Mouse (Mus musculus): ENCODE results near the gene Fcgbp.

The Fcgbp gene

DNA sequence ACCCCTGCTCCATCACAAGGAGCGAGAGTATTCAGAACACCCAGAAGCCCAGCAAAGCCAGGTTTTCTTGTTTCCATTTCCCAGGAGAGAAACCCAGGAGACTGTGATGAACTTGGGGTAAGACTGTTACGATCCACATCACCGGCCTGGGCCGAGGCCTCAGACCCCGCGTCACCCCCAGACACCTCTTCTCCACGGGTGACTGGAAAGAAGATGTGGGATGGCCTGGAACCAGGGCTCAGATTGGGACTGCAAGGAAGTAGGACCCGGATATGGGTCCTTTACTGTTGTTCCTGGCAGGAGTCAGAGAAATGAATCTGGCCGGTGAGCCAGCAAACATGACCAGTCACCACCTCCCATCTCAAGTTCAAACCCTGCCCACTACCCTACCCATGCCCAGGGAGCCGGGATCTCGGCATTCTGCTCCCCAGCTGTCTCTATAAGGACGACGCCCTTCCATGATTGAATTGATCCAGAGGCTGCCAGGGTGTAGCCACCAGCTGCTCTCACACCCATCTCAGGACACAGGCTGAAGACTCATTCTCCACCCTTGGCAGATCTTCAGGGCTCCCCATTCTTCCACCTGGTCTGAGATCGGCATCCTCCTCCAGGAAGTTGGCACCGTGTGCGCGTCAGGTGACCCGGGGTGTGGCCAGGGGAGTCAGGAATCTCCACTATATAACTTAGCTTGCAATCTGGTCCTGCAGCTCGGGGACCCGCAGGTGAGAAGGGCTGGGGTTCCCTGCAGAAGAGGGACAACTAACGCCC is at the start of gene Fcgbp:
Fcgbp (plus strand) TSS at position 706 of the 768 bp plus-strand sequence.
- DNase-seq (ENCODE audit: low read depth, low spot score) = no peak

DNA sequence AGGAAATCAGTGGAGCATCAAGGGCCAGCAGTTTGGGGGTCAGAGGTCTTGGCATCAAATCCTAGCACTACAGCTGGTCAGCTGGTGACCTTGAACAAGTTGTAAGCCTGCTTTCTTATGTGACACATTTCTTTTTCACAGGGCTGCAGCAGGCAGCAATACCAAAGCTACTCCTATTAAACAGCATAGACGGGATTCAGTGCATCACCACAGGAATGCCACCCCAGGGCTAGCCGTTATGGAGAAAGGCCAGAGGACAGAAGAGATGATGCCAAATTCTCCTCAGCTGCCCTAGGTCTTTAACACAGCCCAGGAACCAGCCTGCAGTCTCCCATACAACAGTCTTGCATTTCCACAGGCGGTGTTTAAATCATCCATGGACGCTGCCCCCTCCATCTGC is 26.5 kb upstream of the Fcgbp start:
- DNase-seq (ENCODE audit: low read depth, low spot score) = no peak

DNA sequence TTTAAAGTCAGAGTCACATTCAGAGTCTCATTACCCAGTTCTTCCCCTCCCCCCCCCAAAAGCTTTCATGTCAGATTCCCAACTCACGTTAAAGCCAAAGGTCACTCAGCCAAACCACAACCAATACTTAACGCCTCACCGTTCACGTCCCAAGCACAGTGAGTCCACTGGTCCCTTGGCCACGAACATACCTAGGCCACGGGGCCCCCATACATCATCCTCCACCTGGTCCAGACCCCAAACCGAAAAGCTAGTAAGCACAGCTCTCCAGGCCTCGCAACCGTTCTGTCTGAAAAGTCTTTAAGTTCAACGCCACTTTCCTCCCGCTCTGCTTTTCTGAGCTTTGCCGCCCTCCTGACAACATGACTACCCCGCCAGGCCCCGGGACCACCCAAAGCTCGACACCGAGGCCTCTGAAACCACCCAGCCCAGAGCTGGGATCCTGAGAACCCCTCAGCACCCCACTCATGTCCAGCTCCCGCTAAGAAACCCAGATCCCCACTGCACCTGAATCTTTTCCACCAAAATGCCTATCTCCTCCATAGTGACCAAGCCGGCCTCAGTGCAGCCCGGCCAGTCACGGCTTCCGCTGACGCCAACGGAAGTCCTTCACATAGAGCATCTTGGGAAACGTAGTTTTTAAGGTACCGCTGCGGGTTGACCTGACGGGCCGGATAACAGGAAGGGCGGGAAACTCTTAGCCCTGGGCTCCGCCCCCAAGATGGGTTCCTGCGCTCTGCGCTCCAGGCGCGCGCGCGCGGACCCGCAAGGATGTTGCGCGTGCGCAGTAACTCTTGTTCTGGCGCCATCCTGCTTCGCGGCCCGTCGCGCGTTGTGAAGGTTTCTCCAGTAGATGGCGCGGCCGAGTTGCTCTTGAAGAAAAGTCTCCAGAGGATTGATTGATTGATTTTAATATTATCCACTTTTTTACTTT is 21.3 kb upstream of the Fcgbp start, which contains the start of gene Psmc4:
Psmc4 (minus strand) TSS at position 626 of the 934 bp plus-strand sequence.
- DNase-seq (ENCODE audit: low read depth, low spot score) = peak; percentile 100

DNA sequence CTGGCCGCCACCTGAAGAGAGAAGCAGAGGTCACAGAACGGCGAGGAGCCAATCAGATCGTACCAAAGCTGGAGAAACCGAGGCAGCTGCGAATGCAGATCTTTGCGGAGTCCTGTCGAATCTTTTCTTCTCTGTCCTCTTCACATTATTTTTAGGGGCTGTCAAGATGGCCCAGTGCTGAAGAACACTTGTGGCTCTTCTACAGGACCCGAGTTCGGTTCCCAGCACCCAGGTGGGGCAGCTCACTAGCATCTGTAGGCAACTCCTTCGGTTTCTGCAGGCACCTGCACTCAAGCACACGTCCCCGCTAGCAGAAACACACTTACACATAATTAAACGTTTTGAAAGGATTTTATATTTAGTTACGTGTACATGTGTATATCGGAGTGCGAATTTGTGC is 20.5 kb upstream of the Fcgbp start:
- no peak for DNase-seq (ENCODE audit: low read depth, low spot score)

DNA sequence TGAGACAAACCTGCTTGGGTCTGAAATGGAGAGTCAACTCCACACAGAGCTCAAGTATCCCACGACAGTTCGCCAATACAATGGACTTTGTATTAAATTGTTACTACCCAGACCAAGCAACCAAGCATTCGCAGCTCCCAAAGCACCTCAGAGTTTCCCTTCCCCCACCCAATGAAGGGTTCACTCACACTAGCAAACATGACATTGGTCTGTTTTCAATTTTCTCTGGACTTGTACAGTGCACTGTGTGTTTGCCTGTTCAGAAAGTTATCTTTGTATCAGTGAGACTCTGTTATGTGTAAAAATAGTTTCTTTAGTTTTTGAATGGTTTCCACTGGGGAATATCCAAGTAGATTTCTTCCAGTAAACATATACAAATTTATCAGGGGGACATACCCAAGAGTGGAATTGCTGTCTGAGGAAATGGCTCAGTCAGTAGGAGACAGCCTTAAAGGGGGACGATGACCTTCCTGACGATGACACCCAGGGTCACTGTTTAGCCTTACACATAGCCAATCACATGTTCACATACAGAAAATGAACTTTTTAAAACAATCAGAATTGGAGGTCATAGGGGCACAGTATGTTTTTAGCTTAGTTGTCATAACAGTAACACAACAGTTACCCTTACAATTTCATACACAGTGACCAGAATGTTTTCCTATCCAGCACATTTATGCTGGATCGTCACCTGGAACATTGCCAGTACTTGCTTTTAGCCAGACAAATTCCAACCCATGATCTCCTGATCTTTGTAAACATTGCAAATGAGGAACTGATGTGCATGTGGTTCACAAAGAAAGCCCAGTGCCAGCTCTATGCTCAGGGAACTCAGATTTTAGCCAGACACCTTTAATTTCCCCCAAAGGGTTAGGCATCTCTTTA is 17.7 kb upstream of the Fcgbp start:
- DNase-seq (ENCODE audit: low read depth, low spot score) = no peak

DNA sequence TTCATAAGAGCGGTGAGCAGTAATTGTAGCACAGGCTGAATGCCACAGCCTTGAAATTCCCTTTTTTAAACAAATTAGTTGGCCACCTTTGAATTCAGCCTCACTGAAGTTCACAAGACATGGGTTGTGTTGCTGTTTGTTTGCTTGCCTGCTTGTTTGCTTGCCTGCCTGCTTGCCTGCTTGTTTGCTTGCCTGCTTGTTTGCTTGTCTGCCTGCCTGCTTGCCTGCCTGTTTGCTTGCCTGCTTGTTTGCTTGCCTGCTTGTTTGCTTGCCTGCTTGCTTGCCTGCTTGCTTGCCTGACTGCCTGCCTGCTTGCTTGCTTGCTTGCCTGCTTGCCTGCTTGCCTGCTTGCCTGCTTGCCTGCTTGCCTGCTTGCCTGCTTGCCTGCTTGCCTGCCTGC is 11.1 kb upstream of the Fcgbp start:
- DNase-seq (ENCODE audit: low read depth, low spot score) = no peak

DNA sequence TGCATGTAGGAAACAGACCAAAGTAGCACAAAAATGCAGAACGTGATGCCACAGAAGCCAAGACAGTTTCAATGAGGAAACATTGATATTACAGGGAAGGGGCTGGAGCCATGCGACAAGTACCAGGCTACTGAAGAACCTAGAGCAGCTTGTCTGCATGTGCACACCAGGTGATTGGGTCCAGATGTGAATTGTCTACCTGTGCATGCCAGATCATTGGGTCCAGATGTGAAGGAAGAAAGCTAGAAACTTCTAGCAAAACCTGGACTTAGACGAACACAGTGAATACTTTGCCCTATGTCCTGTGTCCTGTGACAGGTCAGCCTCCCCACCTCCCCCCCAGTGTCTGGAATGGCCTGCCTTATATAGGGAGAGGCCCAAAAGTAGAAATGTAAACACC is 2.4 kb upstream of the Fcgbp start:
- no peak for DNase-seq (ENCODE audit: low read depth, low spot score)

DNA sequence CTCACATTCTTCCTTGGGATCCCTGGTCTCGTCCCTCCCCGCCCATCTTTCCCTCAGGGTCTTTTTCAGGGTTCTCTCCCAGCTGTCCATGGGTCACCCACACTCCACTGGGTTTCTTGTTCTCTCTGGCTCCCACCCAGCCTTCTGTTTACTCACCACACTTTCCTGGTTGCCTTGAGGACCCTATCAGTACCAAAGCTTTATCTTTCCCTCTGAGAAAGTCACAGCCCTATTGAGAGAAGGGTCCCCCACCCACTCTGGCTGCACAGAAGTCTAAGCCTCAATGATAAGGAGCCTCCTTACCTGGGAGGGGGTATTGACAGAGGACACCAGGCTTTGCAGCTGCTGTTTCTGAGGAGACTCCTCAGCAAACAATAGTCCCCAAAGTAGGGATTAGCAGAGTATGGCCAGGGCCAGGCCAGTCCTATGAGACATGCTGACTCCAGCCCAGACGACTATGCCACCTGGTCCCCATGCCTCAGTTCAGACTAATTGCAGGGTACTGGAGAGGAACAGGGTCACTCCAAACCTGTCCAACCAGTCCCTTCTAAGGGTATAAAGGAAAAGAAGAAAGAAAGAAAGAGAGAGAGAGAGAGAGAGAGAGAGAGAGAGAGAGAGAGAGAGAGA is 1.4 kb upstream of the Fcgbp start:
- no peak for DNase-seq (ENCODE audit: low read depth, low spot score)

DNA sequence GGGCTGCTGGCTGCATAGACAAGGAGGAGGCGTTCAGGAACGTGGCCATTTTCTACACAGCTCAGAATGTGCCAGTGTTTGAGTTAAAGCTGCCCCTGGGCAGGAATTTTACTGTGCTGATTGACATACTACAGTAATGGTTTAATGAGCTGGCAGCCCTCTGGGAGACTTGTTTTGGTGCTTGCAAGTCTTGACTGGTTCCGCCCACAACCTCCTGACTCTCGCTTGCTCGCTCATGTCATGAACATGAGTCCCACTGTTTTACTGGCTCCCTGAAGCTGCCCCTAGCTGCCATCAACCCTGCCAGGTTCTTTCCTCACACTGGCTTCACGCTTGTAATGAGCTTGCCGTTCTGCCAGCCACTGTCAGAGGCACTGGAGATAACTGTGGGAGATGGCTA is 13.2 kb downstream of the Fcgbp start:
- peak; percentile 73 for DNase-seq (ENCODE audit: low read depth, low spot score)

DNA sequence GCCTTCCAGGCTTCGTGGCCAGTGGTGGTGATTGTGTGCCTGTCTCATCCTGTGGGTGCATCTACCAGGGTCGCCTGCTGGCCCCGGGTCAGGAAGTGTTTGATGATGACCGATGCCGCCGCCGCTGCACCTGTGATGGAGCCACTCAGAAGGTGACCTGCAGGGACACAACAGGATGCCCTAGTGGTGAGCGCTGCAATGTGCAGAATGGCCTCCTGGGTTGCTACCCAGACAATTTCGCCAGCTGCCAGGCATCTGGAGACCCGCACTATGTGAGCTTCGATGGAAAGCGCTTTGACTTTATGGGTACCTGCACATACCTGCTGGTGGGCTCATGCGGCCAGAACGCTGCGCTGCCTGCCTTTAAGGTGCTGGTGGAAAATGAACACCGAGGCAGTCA is 15.2 kb downstream of the Fcgbp start:
- no peak for DNase-seq (ENCODE audit: low read depth, low spot score)

DNA sequence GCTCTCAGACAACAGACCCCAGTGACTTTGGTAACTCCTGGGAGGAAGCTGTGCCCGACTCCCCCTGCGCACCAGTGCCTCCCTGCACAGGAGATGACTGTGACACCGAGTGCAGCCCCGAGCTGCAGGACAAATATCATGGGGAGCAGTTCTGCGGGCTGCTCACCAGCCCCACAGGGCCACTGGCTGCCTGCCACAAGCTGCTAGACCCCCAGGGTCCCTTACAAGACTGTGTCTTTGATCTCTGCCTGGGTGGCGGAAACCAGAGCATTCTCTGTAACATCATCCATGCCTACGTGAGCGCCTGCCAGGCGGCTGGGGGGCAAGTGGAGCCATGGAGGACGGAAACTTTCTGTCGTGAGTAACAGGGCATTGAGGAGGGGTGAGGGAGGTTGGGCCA is 22.5 kb downstream of the Fcgbp start:
- DNase-seq (ENCODE audit: low read depth, low spot score) = no peak

DNA sequence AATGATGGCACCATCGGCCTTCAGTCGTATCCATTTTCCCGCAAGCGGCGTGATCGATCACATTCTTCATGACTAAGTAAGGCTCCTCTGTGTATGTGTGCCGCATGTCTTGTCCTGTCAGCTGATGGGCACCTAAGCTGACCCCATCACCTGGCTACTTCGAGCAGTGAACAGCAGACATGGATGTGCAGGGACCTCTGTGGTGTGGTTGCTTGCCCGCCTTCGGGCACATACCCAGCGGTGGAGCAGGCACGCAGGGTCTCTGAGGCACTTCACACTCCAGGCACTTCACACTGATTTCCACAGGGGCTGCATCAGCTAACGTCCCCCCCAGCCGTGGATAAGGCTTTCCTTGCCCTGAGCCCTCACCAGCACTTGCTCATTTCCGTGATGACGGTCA is 28.1 kb downstream of the Fcgbp start:
- no peak for DNase-seq (ENCODE audit: low read depth, low spot score)

DNA sequence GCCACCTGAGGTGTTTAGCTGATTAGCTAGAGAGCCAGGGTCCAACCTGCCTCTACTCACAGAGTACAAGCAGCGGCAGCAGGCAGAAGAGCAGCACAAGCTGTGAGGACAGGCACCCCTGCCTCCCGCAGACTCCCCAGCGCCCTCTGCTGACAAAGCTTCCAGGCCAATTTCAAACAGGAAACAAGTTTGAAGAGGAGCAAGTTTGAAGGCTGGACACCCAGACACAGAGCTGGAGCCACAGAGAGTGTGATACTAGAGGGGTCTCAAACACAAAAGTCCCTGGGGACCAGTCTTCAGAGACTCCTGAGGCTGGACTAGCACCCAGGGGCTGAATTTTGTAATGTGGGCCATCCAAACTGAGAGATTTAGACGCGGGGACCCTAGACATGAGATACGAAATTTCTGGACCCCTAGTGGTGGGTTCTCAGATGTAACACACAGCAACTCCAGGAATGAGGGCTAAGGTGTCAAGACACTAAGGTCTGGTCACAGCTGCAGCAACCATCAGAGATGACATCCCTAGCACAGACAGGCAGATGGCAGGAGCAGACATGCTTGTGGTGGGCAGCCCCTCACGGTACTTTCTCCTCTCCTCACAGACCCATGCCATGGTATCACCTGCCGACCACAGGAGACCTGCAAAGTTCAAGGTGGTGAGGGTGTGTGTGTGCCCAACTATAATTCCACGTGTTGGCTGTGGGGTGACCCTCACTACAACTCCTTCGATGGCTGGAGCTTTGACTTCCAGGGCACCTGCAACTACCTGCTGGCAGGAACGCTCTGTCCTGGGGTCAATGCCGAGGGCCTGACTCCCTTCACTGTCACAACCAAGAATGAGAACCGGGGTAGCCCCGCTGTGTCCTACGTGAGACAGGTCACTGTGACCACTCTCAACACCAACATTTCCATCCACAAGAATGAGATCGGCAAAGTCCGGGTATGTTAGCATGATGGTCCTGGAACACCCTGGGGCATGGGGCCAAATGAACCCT is 29.9 kb downstream of the Fcgbp start:
- DNase-seq (ENCODE audit: low read depth, low spot score) = peak; percentile 5

DNA sequence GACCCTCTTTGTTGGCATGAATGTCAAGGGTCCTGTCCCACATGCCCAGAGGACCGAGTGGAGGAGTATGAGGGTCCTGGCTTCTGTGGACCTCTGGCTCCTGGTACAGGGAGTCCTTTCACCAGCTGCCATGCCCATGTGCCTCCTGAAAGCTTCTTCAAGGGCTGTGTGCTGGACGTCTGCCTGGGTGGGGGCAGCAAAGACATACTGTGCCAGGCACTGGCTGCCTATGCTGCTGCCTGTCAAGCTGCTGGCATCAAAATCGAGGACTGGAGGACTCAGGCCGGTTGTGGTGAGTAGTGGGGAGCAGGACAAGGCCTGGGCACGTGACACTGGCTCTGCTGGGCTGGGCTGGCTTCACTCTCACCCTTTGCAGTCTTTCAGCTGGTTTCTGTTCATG is 31.9 kb downstream of the Fcgbp start:
- peak; percentile 3 for DNase-seq (ENCODE audit: low read depth, low spot score)

DNA sequence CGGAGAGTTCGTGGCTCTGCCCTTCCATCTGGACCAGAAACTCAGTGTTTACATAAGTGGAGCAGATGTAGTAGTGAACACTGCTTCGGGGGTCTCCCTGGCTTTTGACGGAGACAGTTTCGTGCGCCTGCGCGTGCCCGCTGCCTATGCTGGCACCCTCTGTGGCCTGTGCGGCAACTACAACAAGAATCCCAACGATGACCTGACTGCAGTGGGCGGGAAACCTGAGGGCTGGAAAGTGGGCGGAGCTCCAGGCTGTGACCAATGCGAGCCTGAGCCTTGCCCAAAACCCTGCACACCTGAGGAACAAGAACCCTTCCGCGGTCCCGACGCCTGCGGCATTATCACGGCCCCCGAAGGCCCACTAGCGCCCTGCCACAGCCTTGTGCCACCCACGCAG is 33.6 kb downstream of the Fcgbp start:
- no peak for DNase-seq (ENCODE audit: low read depth, low spot score)

DNA sequence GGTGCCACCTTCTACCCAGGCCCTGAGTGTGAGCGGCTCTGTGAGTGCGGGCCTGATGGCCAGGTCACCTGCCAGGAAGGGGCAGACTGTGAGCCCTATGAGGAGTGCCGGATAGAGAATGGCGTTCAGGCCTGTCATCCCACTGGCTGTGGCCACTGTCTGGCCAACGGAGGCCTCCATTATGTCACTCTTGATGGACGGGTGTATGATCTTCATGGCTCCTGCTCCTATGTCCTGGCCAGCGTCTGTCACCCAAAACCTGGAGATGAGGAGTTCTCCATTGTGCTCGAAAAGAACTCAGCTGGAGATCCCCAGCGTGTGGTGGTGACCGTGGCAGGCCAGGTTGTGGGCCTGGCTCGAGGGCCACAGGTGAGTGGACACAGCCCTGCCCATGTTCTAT is 35.2 kb downstream of the Fcgbp start:
- no peak for DNase-seq (ENCODE audit: low read depth, low spot score)

DNA sequence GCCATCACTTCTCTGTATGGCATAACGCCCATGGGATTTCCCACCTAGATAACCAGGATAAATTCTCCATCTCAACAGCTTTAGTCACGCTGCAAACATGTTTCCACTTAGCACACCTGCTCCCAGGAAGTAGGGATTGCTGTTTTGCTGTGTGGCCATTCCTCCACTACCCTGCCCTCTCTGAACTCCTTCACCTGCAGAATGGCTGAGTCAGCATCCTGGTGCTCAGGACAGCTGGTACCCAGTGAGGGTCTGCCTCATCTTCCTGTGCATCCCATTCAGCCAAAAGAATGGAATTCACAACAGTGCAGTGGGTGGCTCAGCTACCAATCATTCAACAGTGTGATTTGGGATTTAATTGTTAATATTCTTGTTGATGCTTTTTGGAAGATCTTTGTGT is 43.6 kb downstream of the Fcgbp start:
- DNase-seq (ENCODE audit: low read depth, low spot score) = no peak

DNA sequence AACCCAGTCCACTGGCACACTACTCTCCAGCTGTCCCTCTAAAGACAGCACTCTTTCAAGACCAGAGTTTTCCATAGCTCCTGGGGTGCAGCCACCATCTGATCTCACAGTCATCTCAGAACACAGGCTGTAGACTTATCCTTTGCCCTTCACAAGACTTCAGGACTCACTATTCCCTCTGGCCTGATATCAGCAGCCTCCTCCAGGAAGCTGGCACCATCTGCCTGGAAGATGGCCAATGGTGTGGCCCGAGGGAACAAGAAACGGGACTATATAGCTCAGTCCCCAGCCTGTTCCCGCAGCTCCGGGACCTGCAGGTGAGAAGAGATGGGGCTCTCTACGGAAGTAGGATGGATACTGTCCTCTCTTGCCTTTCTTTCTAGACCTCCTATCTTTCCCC is 58.1 kb downstream of the Fcgbp start, which contains the start of gene 9530053A07Rik:
9530053A07Rik (plus strand) TSS at position 301 of the 400 bp plus-strand sequence.
- DNase-seq (ENCODE audit: low read depth, low spot score) = no peak

DNA sequence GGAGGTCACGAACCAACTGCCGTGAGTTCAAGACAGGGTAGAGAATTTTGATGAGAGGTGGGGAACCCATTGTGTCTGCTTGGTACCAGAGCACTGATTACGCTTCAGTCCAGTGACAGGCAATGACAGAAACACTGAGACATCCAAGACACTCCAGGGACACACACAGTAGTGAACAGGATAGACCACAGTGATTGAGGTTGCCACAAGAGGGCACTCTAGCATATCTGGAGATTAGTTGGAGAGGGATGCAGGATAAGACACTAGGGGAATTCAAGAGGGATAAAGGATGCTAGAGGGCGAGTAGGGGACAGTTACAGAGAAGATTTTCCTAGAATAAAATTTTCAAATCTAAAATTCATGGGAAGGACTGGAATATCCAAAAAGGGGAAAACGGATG is 66.6 kb downstream of the Fcgbp start:
- peak; percentile 60 for DNase-seq (ENCODE audit: low read depth, low spot score)

DNA sequence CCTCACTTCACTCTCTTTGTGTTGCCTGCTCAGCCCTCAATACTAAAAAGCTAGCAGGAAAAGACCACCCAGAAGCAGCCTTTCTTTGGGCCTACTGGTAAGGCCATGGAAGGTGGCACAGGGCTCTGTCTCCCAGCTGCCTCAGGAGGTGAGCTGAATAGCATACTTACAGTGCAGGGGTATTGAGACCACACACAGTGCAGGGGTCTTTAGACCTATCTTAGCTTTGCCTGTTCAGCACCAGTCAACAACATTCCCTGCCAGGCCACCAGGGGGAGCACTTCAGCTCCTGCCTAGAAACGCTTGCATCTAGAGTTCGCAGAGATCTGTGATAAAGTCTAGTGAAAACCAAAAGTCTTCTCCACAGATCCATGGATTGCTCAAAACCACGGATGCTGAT is 77.2 kb downstream of the Fcgbp start:
- peak; percentile 74 for DNase-seq (ENCODE audit: low read depth, low spot score)

All from brain, adult 2 months (tissue).